Mouse (Mus musculus) liver, postnatal 0 days (tissue): ENCODE results near the gene Slc12a3.

Experiments used
- CTCF ChIP-seq: sonication (generic); IDR thresholded peaks from 2 replicates; pipeline ENCODE4 v1.5.1; 2016; ENCODE audit warnings: antibody characterized with exemption, low read depth
- EP300 ChIP-seq: IDR thresholded peaks from 2 replicates; pipeline ENCODE4 v1.6.1; 2016; ENCODE audit warnings: antibody characterized with exemption, low read depth, mild to moderate bottlenecking

GRCm38 (mm10) chr8:94358541-94358940 is 29.5 kb downstream of the Slc12a3 start:
- no peak for TF ChIP-seq CTCF
- peak; percentile 85 for TF ChIP-seq EP300
